Mouse (Mus musculus) embryonic fibroblast, embryonic 13.5 days (primary cell): ENCODE results near the gene D13Ertd608e. TPM values are rescaled to one million over a fixed set of nuclear protein-coding genes. Genes with fewer than 3 reads are reported as not detected.
"Not testable (repeated sequence)": the region's sequence is repeated elsewhere in the genome, so short reads cannot be mapped to it uniquely, and the experiment has no call there.

Source experiments
- H3K27ac ChIP-seq: 2 replicates; pipeline ENCODE4 v1.5.1; 2012; ENCODE audit warnings: low read length, control low read depth, inconsistent platforms; ENCODE audit not compliant: insufficient read depth
- H3K4me1 ChIP-seq: 2 replicates; pipeline ENCODE4 v1.6.1; 2011; ENCODE audit warnings: low read length; ENCODE audit not compliant: control insufficient read depth, insufficient read depth
- H3K4me3 ChIP-seq: 2 replicates; pipeline ENCODE4 v1.5.1; 2011; ENCODE audit warnings: mild to moderate bottlenecking, control low read depth, low read length; ENCODE audit not compliant: insufficient read depth
- CTCF ChIP-seq: IDR thresholded peaks from 2 replicates; pipeline ENCODE4 v1.5.1; 2011; ENCODE audit warnings: mild to moderate bottlenecking, control low read depth, low read length, moderate library complexity, borderline replicate concordance; ENCODE audit not compliant: insufficient read depth
- POLR2A ChIP-seq: IDR thresholded peaks from 2 replicates; pipeline ENCODE4 v1.6.1; 2011; ENCODE audit warnings: low read depth, mild to moderate bottlenecking, control low read depth, low read length, moderate library complexity
- polyA plus RNA-seq: library from polyadenylated mRNA; stranded (reverse); fragments of >200 nt; gene quantifications from 2 replicates; pipeline ENCODE4 v1.2.4, GENCODE M21; 2011; ENCODE audit warnings: low read depth; ENCODE audit not compliant: missing spikeins, insufficient read length

D13Ertd608e gene
- not detected in 2 replicates for polyA plus RNA-seq

DNA sequence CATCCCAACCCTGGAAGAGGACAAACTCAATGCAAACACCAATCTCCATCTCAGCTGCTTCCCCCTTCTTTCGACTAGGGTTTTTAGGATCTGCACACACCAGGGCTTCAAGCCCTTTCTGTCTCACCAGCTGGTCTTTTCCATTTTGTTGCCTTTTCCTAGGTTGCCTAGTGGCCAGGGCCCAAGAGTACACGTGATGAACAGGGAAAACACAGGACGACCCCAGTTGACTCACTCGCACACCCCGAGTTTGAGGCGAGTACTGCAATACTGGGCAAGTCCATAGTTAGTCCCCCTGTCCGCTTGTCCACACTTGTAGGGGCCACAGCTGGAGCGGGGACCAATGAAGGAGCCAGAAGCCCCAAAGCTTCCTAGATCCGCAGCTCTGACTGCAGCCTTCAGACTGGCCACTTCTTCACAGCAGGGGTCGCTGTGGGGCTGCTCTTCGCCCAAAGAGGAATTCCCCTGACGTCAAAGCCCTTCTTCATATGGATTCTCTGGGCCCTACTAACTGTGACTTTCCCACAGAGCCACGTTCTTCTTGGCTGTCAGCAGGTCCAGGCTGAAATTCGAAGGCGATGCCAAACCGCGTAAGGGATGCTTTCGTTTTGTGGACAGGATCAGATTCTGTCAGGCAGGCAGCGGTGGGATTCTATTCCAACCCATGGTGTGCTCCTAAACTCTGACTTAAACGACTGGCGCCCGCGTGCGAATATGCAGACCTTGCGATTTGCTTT, at the start of gene D13Ertd608e:
TSS of gene D13Ertd608e (plus strand) at position 687 of the 737 bp plus-strand sequence.
- not testable (repeated sequence) for H3K27ac ChIP-seq, H3K4me3 ChIP-seq, H3K4me1 ChIP-seq

DNA sequence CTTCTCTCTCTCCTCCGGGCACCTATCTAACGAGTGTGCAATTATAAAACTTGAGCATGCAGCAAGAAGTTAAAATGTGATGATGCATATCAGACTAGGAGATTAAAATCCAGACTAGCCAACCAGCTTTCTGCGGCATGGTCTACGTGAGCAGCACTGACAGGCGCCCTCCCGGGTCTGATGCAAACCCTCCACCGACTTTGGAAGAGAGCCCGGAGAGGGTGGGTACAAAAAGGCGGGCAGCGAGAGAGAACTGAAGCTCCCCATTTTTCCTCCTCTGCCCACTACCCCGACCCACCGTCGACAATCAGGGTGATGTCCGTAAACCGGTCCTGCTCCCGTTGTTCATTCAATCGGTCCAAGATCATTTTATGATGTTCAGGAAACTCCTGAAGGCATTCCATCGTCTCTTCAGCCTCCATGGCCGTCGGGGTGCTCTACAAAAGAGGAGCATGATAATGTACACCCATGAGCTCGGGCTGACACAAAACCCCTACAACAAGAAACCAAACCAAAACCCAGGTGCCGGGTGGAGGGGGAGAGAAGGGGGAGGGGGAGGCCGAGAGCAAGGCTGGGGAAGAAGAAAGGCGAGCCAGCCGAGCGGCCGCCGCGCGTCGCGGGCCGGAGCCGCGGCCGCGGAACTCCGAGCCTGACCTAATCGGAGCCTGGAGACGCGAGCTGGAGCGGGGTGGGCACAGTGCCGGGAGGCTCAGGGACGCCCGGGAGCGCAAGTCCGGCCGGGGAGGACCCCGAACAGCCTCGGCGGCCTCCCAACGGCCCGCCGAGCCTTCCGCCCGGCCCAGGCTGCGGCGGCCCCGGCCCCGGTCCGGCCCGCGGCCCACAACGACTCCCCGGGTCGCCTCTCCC, 45.7 kb upstream of the D13Ertd608e start:
- Histone ChIP-seq H3K4me1 (no peaks in the 10 kb centered on the region), H3K4me3 (peak overlapping the region; percentile 82), H3K27ac (peak overlapping the region; percentile 85)
- TF ChIP-seq POLR2A, result peak; percentile 71
- no peak for TF ChIP-seq CTCF

DNA sequence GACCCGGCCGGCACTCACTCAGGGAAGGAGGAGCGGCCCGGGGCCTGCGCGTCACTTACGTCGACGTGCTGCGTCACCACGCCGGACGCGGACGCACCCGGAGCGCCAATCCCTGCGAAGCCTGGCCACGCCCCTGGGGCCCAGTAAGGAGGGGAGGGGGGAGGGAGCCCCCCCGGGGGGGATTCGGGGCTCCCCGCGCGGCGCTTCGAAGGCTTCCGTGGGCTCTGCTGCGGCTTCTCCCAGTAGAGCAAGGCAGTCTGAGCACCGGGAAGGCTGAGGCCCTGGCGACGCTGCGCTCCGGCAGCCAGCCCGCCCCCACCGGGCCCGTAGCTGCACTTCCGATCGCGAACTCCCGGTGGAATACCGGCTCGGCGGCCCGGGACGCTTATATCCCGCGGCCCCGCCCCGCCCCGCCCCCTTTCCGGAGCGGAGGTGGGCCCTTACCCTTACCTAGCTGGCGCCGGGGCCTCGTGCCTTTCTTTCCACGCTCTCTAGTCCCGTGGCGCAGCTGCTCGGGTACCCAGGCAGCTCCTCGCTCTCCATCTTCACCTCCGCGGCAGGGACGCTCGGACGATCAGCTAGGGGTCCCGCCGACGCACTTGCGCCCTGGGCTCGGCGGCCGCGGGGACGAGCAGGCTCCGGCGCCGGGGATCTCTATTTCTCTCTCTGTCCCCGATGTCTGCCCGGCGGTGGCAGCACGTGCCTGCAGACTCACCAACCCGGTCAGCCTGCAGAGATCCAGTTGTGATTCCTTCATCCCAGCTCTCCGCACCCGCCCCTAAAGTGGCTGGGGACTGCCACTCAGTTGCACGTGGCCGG, 44.8 kb upstream of the D13Ertd608e start, which contains the start of gene Zfp131:
TSS of gene Zfp131 (minus strand) at position 129 of the 819 bp plus-strand sequence.
- TF ChIP-seq POLR2A, result peak; percentile 76; the same call in 1 of the 2 replicates
- no peak for TF ChIP-seq CTCF

DNA sequence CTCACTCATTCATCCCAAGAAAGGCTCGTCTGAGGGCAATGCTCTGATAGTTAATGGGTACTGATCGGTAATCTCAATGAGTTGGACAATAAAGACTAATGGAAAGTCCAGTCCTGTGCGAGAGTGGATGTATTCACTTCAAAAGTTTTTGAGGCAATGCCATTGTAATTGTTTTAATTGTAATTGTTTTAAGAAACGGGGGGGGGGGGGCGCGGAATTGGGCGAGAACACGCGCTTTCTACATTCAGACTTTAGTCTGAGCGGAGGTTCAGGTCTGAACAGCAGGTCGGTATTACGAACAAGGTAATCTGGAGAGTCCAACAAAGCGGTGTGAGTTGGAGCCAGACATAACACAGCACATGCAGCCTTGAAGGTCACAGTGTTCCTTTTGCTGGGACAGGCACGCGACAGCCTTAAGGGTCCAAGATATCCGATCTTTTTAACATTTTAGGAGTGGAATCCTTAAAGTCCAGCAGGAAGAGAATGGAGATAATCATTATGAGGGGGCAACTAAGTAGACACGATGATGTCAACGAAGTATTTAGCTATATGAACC, 44.1 kb upstream of the D13Ertd608e start:
- H3K27ac ChIP-seq, result peak overlapping the region; percentile 54
- no peaks in the 10 kb centered on the region for H3K4me1 ChIP-seq
- peak overlapping the region; percentile 55 for H3K4me3 ChIP-seq
- no peak for TF ChIP-seq POLR2A
- no peak for TF ChIP-seq CTCF

More for the DNA sequence above, 44.8 kb upstream of the D13Ertd608e start, which contains the start of gene Zfp131:
- Histone ChIP-seq H3K4me1 (no peaks in the 10 kb centered on the region), H3K4me3 (peak within 1 kb of the TSS; percentile 82), H3K27ac (peak within 1 kb of the TSS; percentile 90)

DNA sequence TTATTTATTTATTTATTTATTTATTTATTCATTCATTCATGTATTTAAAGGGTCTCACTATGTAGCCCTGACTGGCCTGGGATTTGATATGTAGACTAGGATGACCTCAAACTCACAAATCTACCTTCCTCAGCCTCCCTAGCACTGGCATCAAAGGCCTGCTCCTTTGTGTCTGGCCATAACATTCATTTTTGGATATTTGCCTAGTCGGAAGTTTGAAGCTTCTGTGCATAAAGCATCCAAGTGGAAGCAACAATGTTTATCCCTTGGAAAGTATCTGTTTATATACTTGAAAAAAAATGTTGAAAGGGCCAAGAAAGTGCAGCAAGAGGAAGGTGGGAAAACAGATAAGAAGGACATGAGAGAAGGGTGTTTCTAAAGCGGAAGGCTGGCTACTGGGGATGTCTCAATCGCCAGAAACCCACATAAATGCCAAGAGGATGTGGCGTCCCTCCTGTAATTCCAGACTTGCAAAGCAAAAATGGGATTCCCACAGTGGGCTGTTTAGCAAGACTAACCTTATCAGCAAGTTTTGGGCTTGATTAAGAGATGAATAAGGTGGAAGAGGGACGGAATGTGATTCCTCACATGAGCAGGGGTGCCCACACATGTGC, 42.9 kb upstream of the D13Ertd608e start:
- Histone ChIP-seq H3K4me3 (no peak overlapping the region), H3K27ac (no peak overlapping the region), H3K4me1 (no peaks in the 10 kb centered on the region)
- no peak for TF ChIP-seq POLR2A
- TF ChIP-seq CTCF, result no peak

DNA sequence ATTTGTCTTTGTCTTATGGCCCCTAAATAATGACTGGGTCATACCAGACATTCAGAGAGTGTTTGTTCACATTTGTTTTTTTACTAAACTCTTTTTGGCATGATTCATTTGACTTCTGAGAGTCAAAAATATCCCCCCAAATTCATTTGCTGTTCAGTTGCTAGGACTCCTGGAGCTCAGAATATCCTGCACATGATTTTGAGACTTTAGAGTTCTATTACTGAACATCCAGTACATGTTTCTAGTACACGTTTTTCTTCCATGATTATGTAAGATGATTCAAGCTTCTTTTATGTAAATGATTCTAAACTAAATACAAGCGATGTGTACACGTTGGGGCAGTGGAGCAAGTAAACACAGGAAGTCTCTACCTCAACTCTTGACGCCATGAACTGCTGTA, 38.1 kb upstream of the D13Ertd608e start:
- TF ChIP-seq CTCF (no peak), POLR2A (no peak)
- no peaks in the 10 kb centered on the region for H3K4me1 ChIP-seq
- no peak overlapping the region for H3K27ac ChIP-seq
- no peak overlapping the region for H3K4me3 ChIP-seq

DNA sequence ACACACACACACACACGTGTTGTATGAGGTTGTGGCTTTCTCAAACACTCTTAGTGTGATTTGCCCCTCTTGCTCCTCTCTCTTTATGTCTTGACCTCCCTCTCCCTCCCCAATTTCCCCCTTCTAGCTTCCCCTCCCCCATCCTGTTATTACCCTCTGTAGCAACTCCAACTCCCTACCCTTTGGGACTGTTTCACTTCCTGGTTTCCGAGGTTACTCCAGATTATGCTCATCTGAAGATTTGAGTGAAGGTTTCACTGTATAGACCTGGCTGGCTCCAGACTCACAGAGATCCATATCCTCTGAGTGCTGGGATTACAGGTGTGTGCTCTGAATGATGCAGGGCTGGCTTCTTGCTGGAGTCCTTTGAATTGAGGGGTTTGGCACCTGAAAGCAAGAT, 26.9 kb upstream of the D13Ertd608e start:
- Histone ChIP-seq H3K4me1 (no peaks in the 10 kb centered on the region), H3K4me3 (no peak overlapping the region), H3K27ac (no peak overlapping the region)
- TF ChIP-seq CTCF, result no peak
- no peak for TF ChIP-seq POLR2A

DNA sequence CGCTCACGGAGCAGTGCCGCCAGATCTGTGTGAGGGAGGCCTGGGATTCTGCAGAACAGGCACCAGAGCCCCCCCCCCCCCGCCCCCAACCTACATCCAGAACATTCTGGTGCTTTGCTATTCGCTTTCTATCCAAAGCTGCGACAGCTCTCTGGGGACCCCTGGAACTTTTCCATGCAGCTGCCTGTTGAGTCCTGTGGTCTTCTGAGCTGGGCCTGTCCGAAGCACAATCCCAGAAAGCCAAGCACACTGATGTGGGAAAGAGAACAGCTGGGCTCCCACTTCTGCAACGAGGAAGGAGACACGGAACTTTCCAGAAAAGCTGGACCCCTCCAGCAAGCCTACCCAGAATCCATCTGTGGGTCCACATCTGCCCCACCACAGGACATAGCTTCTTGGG, 25.8 kb upstream of the D13Ertd608e start:
- H3K4me3 ChIP-seq, result no peak overlapping the region
- H3K27ac ChIP-seq, result no peak overlapping the region
- H3K4me1 ChIP-seq, result no peaks in the 10 kb centered on the region
- TF ChIP-seq POLR2A, result no peak
- TF ChIP-seq CTCF, result no peak

DNA sequence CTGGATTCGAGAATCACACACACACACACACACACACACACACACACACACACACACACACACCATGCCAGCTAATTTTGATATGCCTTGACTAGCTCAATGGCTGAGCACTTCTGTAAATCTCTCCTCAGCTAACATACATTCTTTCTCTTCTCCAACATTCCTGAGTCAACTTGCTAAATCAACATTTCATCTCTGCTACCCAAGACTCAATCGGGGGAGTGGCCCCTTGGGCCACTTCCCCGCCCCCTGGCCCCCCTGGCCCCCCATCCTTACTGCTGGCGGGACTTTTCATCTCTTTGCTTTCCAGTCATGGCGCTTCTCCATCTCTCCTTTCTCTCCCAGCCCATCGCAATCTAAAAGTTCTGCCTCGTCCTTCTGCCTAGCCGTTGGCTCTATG, 19.0 kb upstream of the D13Ertd608e start:
- H3K4me3 ChIP-seq, result no peak overlapping the region
- H3K4me1 ChIP-seq, result no peaks in the 10 kb centered on the region
- H3K27ac ChIP-seq, result no peak overlapping the region
- TF ChIP-seq CTCF (no peak), POLR2A (no peak)
